In genomic region chr12:80112852-80113551, GRCm38 (mm10) we compare ENCODE assay signal across 8 mouse cellular contexts. TPM values are rescaled to one million over a fixed set of nuclear protein-coding genes. Genes with fewer than 3 reads are reported as not detected.
A peak's percentile ranks its signal among the peaks of the same experiment; 100 is the strongest.
DNase-seq lines count a peak whose midpoint lies in the region; ATAC-seq and TF ChIP-seq lines count a peak whose summit lies in the region.

Zfp36l1 (minus strand) TSS chr12:80113013.

- H3K9me3 ChIP-seq in forebrain, embryonic 10.5 days: no peaks in the 10 kb centered on the region
- no peaks in the 10 kb centered on the region for H3K9me3 ChIP-seq in heart, embryonic 16.5 days (replicated peaks; ENCODE audit: control insufficient read depth, low read length)
- no peaks in the 10 kb centered on the region for H3K9me3 ChIP-seq in neural tube, embryonic 15.5 days (replicated peaks)

- DNase-seq in CD4-positive helper T cell, adult 2 months (ENCODE audit: low read depth, low spot score): peak; percentile 99
- DNase-seq in adrenal gland, postnatal 25 days: peak; percentile 92
- peak; percentile 96 for DNase-seq in forebrain, embryonic 10.5 days (ENCODE audit: extremely low spot score, low spot score)
- DNase-seq in kidney, postnatal 25 days: peak; percentile 94 to 96
- peak; percentile 95 to 96 for DNase-seq in lung, adult 18-20 months
- DNase-seq in thymus, adult 2 months: peak; percentile 95

- H3K4me1 ChIP-seq in forebrain, embryonic 10.5 days: peaks cover 54% of the 10 kb centered on the region
- H3K4me1 ChIP-seq in heart, embryonic 16.5 days (ENCODE audit: control insufficient read depth, insufficient read depth, low read length): peaks cover 11% of the 10 kb centered on the region
- peaks cover 46% of the 10 kb centered on the region for H3K4me1 ChIP-seq in neural tube, embryonic 15.5 days
- peaks cover 31% of the 10 kb centered on the region for H3K4me1 ChIP-seq in thymus, adult 2 months (replicated peaks; ENCODE audit: control insufficient read depth, insufficient read depth, low read length)

- peak; percentile 72 for ATAC-seq in heart, embryonic 16.5 days (replicated peaks; ENCODE audit: extremely low read depth, insufficient read depth, low FRiP score)
- ATAC-seq in neural tube, embryonic 15.5 days (ENCODE audit: low FRiP score): 0 out of 2 replicates have a peak, but pooled peaks have one; percentile 11

- under 1% methylated on average over 40 of the region's 42 CpGs for WGBS in forebrain, embryonic 10.5 days
- WGBS in heart, embryonic 16.5 days: under 1% methylated on average over 41 of the region's 42 CpGs
- WGBS in neural tube, embryonic 15.5 days: 0% methylated on average over 42 of the region's 42 CpGs
- WGBS in thymus, adult 2 months: under 1% methylated on average over 38 of the region's 42 CpGs

- H3K4me3 ChIP-seq in forebrain, embryonic 10.5 days: peak within 1 kb of the TSS; percentile 91
- peak within 1 kb of the TSS; percentile 70 for H3K4me3 ChIP-seq in heart, embryonic 16.5 days (ENCODE audit: low read length)
- H3K4me3 ChIP-seq in neural tube, embryonic 15.5 days (replicated peaks): peak within 1 kb of the TSS; percentile 68
- H3K4me3 ChIP-seq in thymus, adult 2 months (ENCODE audit: control insufficient read depth, insufficient read depth, low read length): peak within 1 kb of the TSS; percentile 96

- TF ChIP-seq CTCF in thymus, adult 2 months (IDR thresholded peaks at IDR 0.05; ENCODE audit: borderline replicate concordance, control insufficient read depth, extremely low read depth, insufficient read depth, low read length, poor library complexity): no peak

- TF ChIP-seq POLR2A in thymus, adult 2 months (IDR thresholded peaks at IDR 0.05; ENCODE audit: control insufficient read depth, extremely low read depth, insufficient read depth, low read length, poor library complexity): peak; percentile 100

- H3K27ac ChIP-seq in forebrain, embryonic 10.5 days: peak within 1 kb of the TSS; percentile 99
- H3K27ac ChIP-seq in heart, embryonic 16.5 days (ENCODE audit: low read length): peak within 1 kb of the TSS; percentile 100
- peak within 1 kb of the TSS; percentile 86 for H3K27ac ChIP-seq in neural tube, embryonic 15.5 days (replicated peaks)
- peak within 1 kb of the TSS; percentile 100 for H3K27ac ChIP-seq in thymus, adult 2 months (ENCODE audit: control insufficient read depth, insufficient read depth, low read length)

- peaks cover 36% of the 10 kb centered on the region for H3K36me3 ChIP-seq in forebrain, embryonic 10.5 days (replicated peaks)
- peaks cover 3% of the 10 kb centered on the region; the same call in 1 of the 2 replicates for H3K36me3 ChIP-seq in heart, embryonic 16.5 days (ENCODE audit: control insufficient read depth, insufficient read depth)
- no peaks in the 10 kb centered on the region for H3K36me3 ChIP-seq in neural tube, embryonic 15.5 days
- peaks cover 22% of the 10 kb centered on the region for H3K36me3 ChIP-seq in thymus, adult 2 months (ENCODE audit: control insufficient read depth, insufficient read depth, low read length)

- H3K27me3 ChIP-seq in forebrain, embryonic 10.5 days (ENCODE audit: poor library complexity, severe bottlenecking): no peaks in the 10 kb centered on the region
- no peaks in the 10 kb centered on the region for H3K27me3 ChIP-seq in heart, embryonic 16.5 days (ENCODE audit: control insufficient read depth, insufficient read depth, low read length)
- H3K27me3 ChIP-seq in neural tube, embryonic 15.5 days (replicated peaks): peaks cover 13% of the 10 kb centered on the region
- H3K27me3 ChIP-seq in thymus, adult 2 months (ENCODE audit: control insufficient read depth, insufficient read depth, low read length): no peaks in the 10 kb centered on the region

- peak within 1 kb of the TSS; percentile 90 for H3K9ac ChIP-seq in heart, embryonic 16.5 days (ENCODE audit: low read length)
- H3K9ac ChIP-seq in neural tube, embryonic 15.5 days (replicated peaks): peak within 1 kb of the TSS; percentile 57

- peak within 1 kb of the TSS; percentile 85 for H3K4me2 ChIP-seq in heart, embryonic 16.5 days (ENCODE audit: low read depth, low read length)
- peak within 1 kb of the TSS; percentile 95 for H3K4me2 ChIP-seq in neural tube, embryonic 15.5 days

RNA-seq across cellular contexts. Expression of gene Zfp36l1, which starts in this region (rescaled TPM):
- 225 TPM in 2 replicates for total RNA-seq in adrenal gland, postnatal 25 days (2021)
- 121 and 129 TPM in 2 replicates for polyA plus RNA-seq in forebrain, embryonic 10.5 days (2016; fragmentation: Nextera tagmentation; extraction: Ambion mirVana)
- polyA plus RNA-seq in heart, embryonic 16.5 days (2015; fragmentation: Nextera tagmentation; extraction: Ambion mirVana): 85.5 and 90.1 TPM in 2 replicates
- polyA plus RNA-seq in neural tube, embryonic 15.5 days (2015; fragmentation: Nextera tagmentation; extraction: Ambion mirVana): 33.6 and 54.3 TPM in 2 replicates
- 253 and 297 TPM in 2 replicates for polyA plus RNA-seq in thymus, adult 2 months (2012; rRNA removed)

Comparison
In these comparisons a context has a peak if more than half of its experiments do, and no peak if none do; other contexts are left out.
1. Peak in every context shown above with its lines: DNase-seq, ATAC-seq, H3K4me3 ChIP-seq and H3K27ac ChIP-seq.